Mouse (Mus musculus): ENCODE measurements around the gene Gas2. TPM values are rescaled to one million over a fixed set of nuclear protein-coding genes. Genes with fewer than 3 reads are reported as not detected.

Gas2 gene
- polyA plus RNA-seq, 1 experiment from 2014 or later = 156 TPM

GRCm38 (mm10) chr7:51862097-51862492 is 280 bp downstream of the Gas2 start, which contains the start of gene Fancf:
Gene Fancf (minus strand): TSS chr7:51862267.
- Histone ChIP-seq H3K4me1 (replicated peaks; ENCODE audit: insufficient read depth, low read length) (peaks cover 5% of the 10 kb centered on the region; the same call in 1 of the 2 replicates), H3K9ac (ENCODE audit: low read depth, low read length) (peak within 1 kb of the TSS; percentile 81), H3K9me3 (replicated peaks; ENCODE audit: low read length) (no peaks in the 10 kb centered on the region), H3K4me2 (ENCODE audit: low read length) (peak within 1 kb of the TSS; percentile 60), H3K4me3 (replicated peaks; ENCODE audit: low read depth, low read length) (peak within 1 kb of the TSS; percentile 73), H3K27me3 (ENCODE audit: insufficient read depth, low read length) (no peaks in the 10 kb centered on the region), H3K27ac (peak within 1 kb of the TSS; percentile 96), H3K36me3 (ENCODE audit: insufficient read depth, low read length) (no peaks in the 10 kb centered on the region)
- TF ChIP-seq CTCF (IDR thresholded peaks at IDR 0.05; ENCODE audit: low read depth) = no peak
- peak; percentile 96 for DNase-seq (ENCODE audit: low spot score)
- under 1% methylated on average over 38 of the region's 43 CpGs for WGBS
- peak; percentile 99 for ATAC-seq (replicated peaks; ENCODE audit: low FRiP score, low read depth)

GRCm38 (mm10) chr7:51862842-51863241 is 1.0 kb downstream of the Gas2 start:
- Histone ChIP-seq H3K9me3 (replicated peaks; ENCODE audit: low read length) (no peaks in the 10 kb centered on the region), H3K27ac (no peak overlapping the region), H3K4me2 (ENCODE audit: low read length) (peak overlapping the region; percentile 60), H3K4me1 (replicated peaks; ENCODE audit: insufficient read depth, low read length) (peaks cover 5% of the 10 kb centered on the region; the same call in 1 of the 2 replicates), H3K36me3 (ENCODE audit: insufficient read depth, low read length) (no peaks in the 10 kb centered on the region), H3K4me3 (replicated peaks; ENCODE audit: low read depth, low read length) (peak overlapping the region; percentile 73; the same call in 1 of the 2 replicates), H3K27me3 (ENCODE audit: insufficient read depth, low read length) (no peaks in the 10 kb centered on the region), H3K9ac (ENCODE audit: low read depth, low read length) (no peak overlapping the region)
- ATAC-seq (replicated peaks; ENCODE audit: low FRiP score, low read depth) = no peak
- no peak for TF ChIP-seq CTCF (IDR thresholded peaks at IDR 0.05; ENCODE audit: low read depth)
- DNase-seq (ENCODE audit: low spot score) = no peak
- 65% methylated on average over 3 of the region's 3 CpGs for whole genome bisulfite sequencing

GRCm38 (mm10) chr7:51865336-51865735 is 3.5 kb downstream of the Gas2 start:
- no peak overlapping the region for H3K4me2 ChIP-seq (ENCODE audit: low read length)
- no peak overlapping the region for H3K27ac ChIP-seq
- no peak overlapping the region for H3K9ac ChIP-seq (ENCODE audit: low read depth, low read length)
- TF ChIP-seq CTCF (IDR thresholded peaks at IDR 0.05; ENCODE audit: low read depth) = no peak
- DNase-seq (ENCODE audit: low spot score) (no peak), ATAC-seq (replicated peaks; ENCODE audit: low FRiP score, low read depth) (no peak)
- H3K4me1 ChIP-seq (replicated peaks; ENCODE audit: insufficient read depth, low read length) = peaks cover 5% of the 10 kb centered on the region; the same call in 1 of the 2 replicates
- no peaks in the 10 kb centered on the region for H3K9me3 ChIP-seq (replicated peaks; ENCODE audit: low read length)
- H3K27me3 ChIP-seq (ENCODE audit: insufficient read depth, low read length) = no peaks in the 10 kb centered on the region
- H3K4me3 ChIP-seq (replicated peaks; ENCODE audit: low read depth, low read length) = no peak overlapping the region
- WGBS = 26% methylated on average over 1 of the region's 1 CpGs
- no peaks in the 10 kb centered on the region for H3K36me3 ChIP-seq (ENCODE audit: insufficient read depth, low read length)

GRCm38 (mm10) chr7:51867983-51868382 is 6.2 kb downstream of the Gas2 start:
- no peaks in the 10 kb centered on the region for H3K9me3 ChIP-seq (replicated peaks; ENCODE audit: low read length)
- no peak for ATAC-seq (replicated peaks; ENCODE audit: low FRiP score, low read depth)
- H3K36me3 ChIP-seq (ENCODE audit: insufficient read depth, low read length) = no peaks in the 10 kb centered on the region
- no peak overlapping the region for H3K4me3 ChIP-seq (replicated peaks; ENCODE audit: low read depth, low read length)
- H3K4me2 ChIP-seq (ENCODE audit: low read length) = no peak overlapping the region
- 88% methylated on average over 1 of the region's 1 CpGs for WGBS
- no peak for TF ChIP-seq CTCF (IDR thresholded peaks at IDR 0.05; ENCODE audit: low read depth)
- H3K9ac ChIP-seq (ENCODE audit: low read depth, low read length) = no peak overlapping the region
- H3K27ac ChIP-seq = no peak overlapping the region
- no peaks in the 10 kb centered on the region for H3K27me3 ChIP-seq (ENCODE audit: insufficient read depth, low read length)
- DNase-seq (ENCODE audit: low spot score) = no peak
- H3K4me1 ChIP-seq (replicated peaks; ENCODE audit: insufficient read depth, low read length) = no peaks in the 10 kb centered on the region; the same call in 1 of the 2 replicates

GRCm38 (mm10) chr7:51872041-51872440 is 10.2 kb downstream of the Gas2 start:
- H3K4me2 ChIP-seq (ENCODE audit: low read length) = no peak overlapping the region
- no peak overlapping the region for H3K4me3 ChIP-seq (replicated peaks; ENCODE audit: low read depth, low read length)
- no peaks in the 10 kb centered on the region for H3K36me3 ChIP-seq (ENCODE audit: insufficient read depth, low read length)
- no peaks in the 10 kb centered on the region for H3K4me1 ChIP-seq (replicated peaks; ENCODE audit: insufficient read depth, low read length)
- H3K9ac ChIP-seq (ENCODE audit: low read depth, low read length) = no peak overlapping the region
- 50% methylated on average over 1 of the region's 1 CpGs for WGBS
- TF ChIP-seq CTCF (IDR thresholded peaks at IDR 0.05; ENCODE audit: low read depth) = no peak
- DNase-seq (ENCODE audit: low spot score) = no peak
- no peaks in the 10 kb centered on the region for H3K9me3 ChIP-seq (replicated peaks; ENCODE audit: low read length)
- no peak for ATAC-seq (replicated peaks; ENCODE audit: low FRiP score, low read depth)
- no peak overlapping the region for H3K27ac ChIP-seq
- H3K27me3 ChIP-seq (ENCODE audit: insufficient read depth, low read length) = no peaks in the 10 kb centered on the region

GRCm38 (mm10) chr7:51872597-51872996 is 10.8 kb downstream of the Gas2 start:
- TF ChIP-seq CTCF (IDR thresholded peaks at IDR 0.05; ENCODE audit: low read depth) = no peak
- Histone ChIP-seq H3K4me1 (replicated peaks; ENCODE audit: insufficient read depth, low read length) (no peaks in the 10 kb centered on the region), H3K27me3 (ENCODE audit: insufficient read depth, low read length) (no peaks in the 10 kb centered on the region), H3K9me3 (replicated peaks; ENCODE audit: low read length) (no peaks in the 10 kb centered on the region), H3K36me3 (ENCODE audit: insufficient read depth, low read length) (no peaks in the 10 kb centered on the region), H3K27ac (no peak overlapping the region), H3K4me2 (ENCODE audit: low read length) (no peak overlapping the region), H3K9ac (ENCODE audit: low read depth, low read length) (no peak overlapping the region), H3K4me3 (replicated peaks; ENCODE audit: low read depth, low read length) (no peak overlapping the region)
- no peak for DNase-seq (ENCODE audit: low spot score)
- ATAC-seq (replicated peaks; ENCODE audit: low FRiP score, low read depth) = no peak

- Histone ChIP-seq H3K4me2 (ENCODE audit: low read length) (no peak overlapping the region), H3K9ac (ENCODE audit: low read depth, low read length) (no peak overlapping the region), H3K27ac (no peak overlapping the region), H3K27me3 (ENCODE audit: insufficient read depth, low read length) (no peaks in the 10 kb centered on the region), H3K4me3 (replicated peaks; ENCODE audit: low read depth, low read length) (no peak overlapping the region), H3K9me3 (replicated peaks; ENCODE audit: low read length) (no peaks in the 10 kb centered on the region), H3K4me1 (replicated peaks; ENCODE audit: insufficient read depth, low read length) (0 out of 2 replicates have a peak, but pooled peaks cover 2% of the 10 kb centered on the region), H3K36me3 (ENCODE audit: insufficient read depth, low read length) (no peaks in the 10 kb centered on the region)
- DNase-seq (ENCODE audit: low spot score) = no peak
- ATAC-seq (replicated peaks; ENCODE audit: low FRiP score, low read depth) = no peak
- no peak for TF ChIP-seq CTCF (IDR thresholded peaks at IDR 0.05; ENCODE audit: low read depth)
These were observed 14.5 kb downstream of the Gas2 start for GRCm38 (mm10) chr7:51876316-51876715.

All from kidney, postnatal 0 days (tissue).